In the genomic region with DNA sequence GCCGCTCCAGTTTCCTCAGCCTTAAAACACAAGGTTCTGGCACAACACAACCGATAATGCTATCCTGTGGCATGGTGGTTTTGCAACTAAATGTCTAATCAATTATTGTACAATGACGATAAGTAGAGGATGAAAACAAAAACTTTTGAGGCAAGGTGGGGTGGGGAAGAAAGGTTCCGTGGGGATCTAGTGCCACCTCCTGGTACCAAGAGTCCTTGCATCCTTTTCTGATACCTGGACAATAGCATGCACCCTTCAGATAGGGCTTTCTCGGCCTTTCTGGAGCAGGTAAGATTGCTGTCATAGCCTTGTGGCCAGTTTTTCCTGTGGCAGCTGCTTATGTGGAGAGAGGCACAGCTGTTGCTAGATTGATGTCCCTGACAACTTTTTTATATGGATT, we compare ENCODE assay signal across 10 mouse cellular contexts. TPM values are rescaled to one million over a fixed set of nuclear protein-coding genes. Genes with fewer than 3 reads are reported as not detected.
DNase-seq lines count a peak whose midpoint lies in the region; ATAC-seq and TF ChIP-seq lines count a peak whose summit lies in the region.
"Had no signal": no experiment of that assay in that cellular context is flagged by ENCODE, and none has a peak within 500 bp of the region (broad histone marks: within the 10 kb centered on the region; RNA-seq: fewer than 3 reads in every experiment).

No protein-coding gene starts in this region.

- H3K27me3 ChIP-seq in kidney, embryonic 15.5 days, result no peaks in the 10 kb centered on the region
- H3K27me3 ChIP-seq in E14TG2a.4 (ENCODE audit: insufficient read depth, low read length), result no peaks in the 10 kb centered on the region
- no peaks in the 10 kb centered on the region for H3K27me3 ChIP-seq in liver, embryonic 14.5 days (ENCODE audit: control insufficient read depth, insufficient read depth, low read length)
- H3K27me3 ChIP-seq: embryonic facial prominence, embryonic 15.5 days had no signal

- H3K36me3 ChIP-seq in kidney, embryonic 15.5 days, result no peaks in the 10 kb centered on the region
- no peaks in the 10 kb centered on the region for H3K36me3 ChIP-seq in E14TG2a.4 (ENCODE audit: insufficient read depth, low read length)
- no peaks in the 10 kb centered on the region for H3K36me3 ChIP-seq in liver, embryonic 14.5 days (replicated peaks; ENCODE audit: control insufficient read depth, insufficient read depth, low read depth)
- H3K36me3 ChIP-seq: embryonic facial prominence, embryonic 15.5 days had no signal

- no peak overlapping the region for H3K4me3 ChIP-seq in kidney, embryonic 15.5 days (replicated peaks)
- H3K4me3 ChIP-seq in E14TG2a.4 (replicated peaks; ENCODE audit: low read length), result no peak overlapping the region
- no peak overlapping the region for H3K4me3 ChIP-seq in liver, embryonic 14.5 days (ENCODE audit: insufficient read depth in 1 of 2, low read depth in 2 of 2, low read length in 2 of 2)
- H3K4me3 ChIP-seq: embryonic facial prominence, embryonic 15.5 days had no signal

- no peak for TF ChIP-seq EP300 in liver, embryonic 14.5 days (IDR thresholded peaks at IDR 0.05; ENCODE audit: low read depth)

- H3K4me1 ChIP-seq in kidney, embryonic 15.5 days, result no peaks in the 10 kb centered on the region
- no peaks in the 10 kb centered on the region for H3K4me1 ChIP-seq in E14TG2a.4 (replicated peaks; ENCODE audit: low read depth, low read length)
- H3K4me1 ChIP-seq in liver, embryonic 14.5 days (replicated peaks; ENCODE audit: control insufficient read depth in 2 of 2, insufficient read depth in 2 of 2, low read length in 1 of 2), result no peaks in the 10 kb centered on the region
- H3K4me1 ChIP-seq: embryonic facial prominence, embryonic 15.5 days had no signal

- peak; percentile 54 for TF ChIP-seq CTCF in E14TG2a.4 (conservative IDR thresholded peaks at IDR 0.05; ENCODE audit: low read length)
- peak; percentile 63 for TF ChIP-seq CTCF in liver, embryonic 14.5 days (IDR thresholded peaks at IDR 0.05; ENCODE audit: low read depth)

- peak; percentile 17 for DNase-seq in kidney, adult 11 months
- DNase-seq in adrenal gland, postnatal 14 days, result peak; percentile 39
- no peak for DNase-seq in liver, embryonic 14.5 days (ENCODE audit: low read depth in 3 of 3, low spot score in 3 of 3)
- peak; percentile 12 for DNase-seq in right cerebral cortex, postnatal 25 days
- no peak for DNase-seq in cerebellum, postnatal 36 days

- no peak overlapping the region for H3K4me2 ChIP-seq in kidney, embryonic 15.5 days
- H3K4me2 ChIP-seq in liver, embryonic 14.5 days (ENCODE audit: low read depth), result no peak overlapping the region
- H3K4me2 ChIP-seq: embryonic facial prominence, embryonic 15.5 days had no signal

- H3K9me3 ChIP-seq in kidney, embryonic 15.5 days (replicated peaks), result no peaks in the 10 kb centered on the region
- peaks cover 8% of the 10 kb centered on the region for H3K9me3 ChIP-seq in E14TG2a.4 (ENCODE audit: low read length)
- no peaks in the 10 kb centered on the region for H3K9me3 ChIP-seq in liver, embryonic 14.5 days (ENCODE audit: control insufficient read depth, low read length)
- H3K9me3 ChIP-seq: embryonic facial prominence, embryonic 15.5 days had no signal

- no peak for ATAC-seq in kidney, embryonic 15.5 days (replicated peaks; ENCODE audit: low FRiP score)
- peak; percentile 71 to 87; a peak in 3 of 4 replicates for ATAC-seq in hematopoietic stem cell, adult 5-6 weeks (replicated peaks in 1 of 2; ENCODE audit: insufficient read depth in 1 of 2, low FRiP score in 2 of 2, low TSS enrichment in 1 of 2, low read depth in 1 of 2, poor library complexity in 2 of 2, severe bottlenecking in 2 of 2)
- ATAC-seq in liver, embryonic 14.5 days (ENCODE audit: insufficient read depth), result no peak

- H3K9ac ChIP-seq in kidney, embryonic 15.5 days, result no peak overlapping the region
- no peak overlapping the region for H3K9ac ChIP-seq in liver, embryonic 14.5 days (replicated peaks)
- H3K9ac ChIP-seq: embryonic facial prominence, embryonic 15.5 days had no signal

- 32% methylated on average over 5 of the region's 5 CpGs for WGBS in kidney, embryonic 15.5 days
- 23% methylated on average over 5 of the region's 5 CpGs for WGBS in liver, embryonic 14.5 days (ENCODE audit: insufficient replicate concordance)

- no peak overlapping the region for H3K27ac ChIP-seq in kidney, embryonic 15.5 days
- H3K27ac ChIP-seq in liver, embryonic 14.5 days, result no peak overlapping the region
- H3K27ac ChIP-seq: embryonic facial prominence, embryonic 15.5 days had no signal

RNA-seq across cellular contexts. Expression of a gene that starts 13.5 kb away (rescaled TPM):
- not detected in 2 replicates for polyA plus RNA-seq in kidney, embryonic 15.5 days (2015; fragmentation: Nextera tagmentation; extraction: Ambion mirVana)
- total RNA-seq in adrenal gland, postnatal 14 days (2021), result not detected in 2 replicates
- total RNA-seq in hematopoietic stem cell, adult 5-6 weeks (2017), result not detected in 2 replicates
- 0.01 TPM in 2 replicates for polyA plus RNA-seq in liver, embryonic 14.5 days (2012; rRNA removed)
- polyA plus RNA-seq in liver, embryonic 14.5 days (2014; fragmentation: Nextera tagmentation; extraction: Ambion mirVana), result not detected in 2 replicates
- polyA plus RNA-seq: liver, embryonic 16.5 days had no signal

RNA-seq across cellular contexts. Expression of a gene that starts 35.1 kb away (rescaled TPM):
- polyA plus RNA-seq in kidney, embryonic 15.5 days (2015; fragmentation: Nextera tagmentation; extraction: Ambion mirVana), result 4.0 and 5.0 TPM in 2 replicates
- total RNA-seq in adrenal gland, postnatal 14 days (2021), result 0.34 and 0.37 TPM in 2 replicates
- not detected in 2 replicates for total RNA-seq in hematopoietic stem cell, adult 5-6 weeks (2017)
- polyA plus RNA-seq in liver, embryonic 14.5 days (2012; rRNA removed), result 0.04 TPM in 1 of 2 replicates, not detected in the other
- polyA plus RNA-seq in liver, embryonic 14.5 days (2014; fragmentation: Nextera tagmentation; extraction: Ambion mirVana), result 0.04 and 0.11 TPM in 2 replicates

Comparison
In these comparisons a context has a peak if more than half of its experiments do, and no peak if none do; other contexts are left out.
1. DNase-seq: peak in kidney, adult 11 months (single experiment), adrenal gland, postnatal 14 days (single experiment) and right cerebral cortex, postnatal 25 days (single experiment); none in liver, embryonic 14.5 days (0 of 3) and cerebellum, postnatal 36 days (0 of 2).
2. ATAC-seq: peak in hematopoietic stem cell, adult 5-6 weeks (2 of 2); none in kidney, embryonic 15.5 days (single experiment) and liver, embryonic 14.5 days (single experiment).